Mouse (Mus musculus): ENCODE measurements around the gene Gm11444.

Gm11444 gene

GRCm38 (mm10) chr11:85812201-85812966, 37.7 kb downstream of the Gm11444 start:
- DNase-seq (ENCODE audit: low spot score) = no peak

- DNase-seq (ENCODE audit: low spot score) = no peak
Measured at GRCm38 (mm10) chr11:85811676-85812075, 38.5 kb downstream of the Gm11444 start.

DNA sequence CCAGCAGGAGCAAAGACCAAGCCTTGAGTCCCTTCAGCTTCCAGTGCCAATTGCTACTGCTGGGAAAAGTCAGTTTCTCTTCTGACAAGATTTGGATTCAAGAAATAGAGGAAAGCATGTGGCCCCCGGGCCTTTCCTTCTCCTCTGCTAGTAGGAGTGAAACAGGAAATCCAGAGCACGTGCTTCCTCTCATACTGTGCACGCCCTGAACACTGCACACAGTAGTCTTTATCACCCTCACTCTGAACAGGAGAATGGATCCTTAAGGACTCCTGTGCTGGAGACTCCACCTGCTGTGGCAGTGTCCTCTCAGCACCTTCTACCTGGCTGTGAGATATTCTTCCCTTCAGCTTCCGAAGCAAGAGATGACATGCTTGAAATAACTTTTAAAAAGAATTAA, 38.9 kb downstream of the Gm11444 start:
- no peak for DNase-seq (ENCODE audit: low spot score)

GRCm38 (mm10) chr11:85807353-85807752, 42.8 kb downstream of the Gm11444 start:
- DNase-seq (ENCODE audit: low spot score) = no peak

GRCm38 (mm10) chr11:85805779-85806178, 44.4 kb downstream of the Gm11444 start:
- no peak for DNase-seq (ENCODE audit: low spot score)

GRCm38 (mm10) chr11:85804048-85804447, 46.1 kb downstream of the Gm11444 start:
- no peak for DNase-seq (ENCODE audit: low spot score)

- DNase-seq (ENCODE audit: low spot score) = peak; percentile 53
Measured at GRCm38 (mm10) chr11:85800380-85800779, 49.8 kb downstream of the Gm11444 start.

DNA sequence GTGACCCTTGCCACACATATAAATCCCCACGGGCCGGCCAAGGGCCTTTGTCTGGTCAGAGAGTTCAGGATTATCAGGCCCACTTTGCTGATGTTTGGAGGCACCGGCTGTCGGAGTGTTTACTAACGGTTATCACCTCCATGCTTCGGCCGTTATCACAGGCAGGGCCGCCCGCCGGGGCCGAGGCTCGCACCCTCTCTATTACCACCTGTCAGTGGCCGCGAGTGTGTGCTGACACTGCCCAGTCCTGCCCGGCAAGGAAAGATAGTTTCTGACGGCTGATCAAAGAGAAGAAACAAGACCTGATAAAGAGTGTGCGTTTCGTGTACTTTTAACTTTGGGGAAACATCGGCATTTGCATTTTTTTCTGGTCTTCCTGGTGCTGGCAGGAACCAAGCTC, 50.3 kb downstream of the Gm11444 start:
- no peak for DNase-seq (ENCODE audit: low spot score)

DNA sequence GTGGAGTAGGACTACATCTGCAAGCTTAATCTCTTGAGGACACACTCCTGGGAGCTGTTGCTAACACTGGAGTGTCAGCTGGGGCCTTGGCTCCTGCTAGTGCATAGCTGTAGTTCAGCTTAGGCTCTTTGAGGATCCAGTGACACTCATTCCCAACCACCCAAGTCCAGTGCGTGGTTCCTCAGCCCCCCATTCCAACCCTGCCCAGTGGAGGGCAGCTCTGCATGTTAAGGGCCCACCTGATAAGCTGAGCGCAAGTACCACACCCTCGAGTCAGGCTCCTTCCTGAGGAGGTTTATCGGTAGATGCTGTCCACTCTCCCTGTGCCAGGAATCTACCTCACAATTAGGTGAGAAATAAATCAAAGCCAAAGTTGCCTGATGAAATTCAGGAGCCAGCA, 50.7 kb downstream of the Gm11444 start:
- no peak for DNase-seq (ENCODE audit: low spot score)
